In genomic region chr1:89621014-89621791, GRCm38 (mm10) we compare ENCODE assay signal across 15 mouse cellular contexts.
DNase-seq lines count a peak whose midpoint lies in the region; ATAC-seq and TF ChIP-seq lines count a peak whose summit lies in the region.
"Had no signal": no experiment of that assay in that cellular context is flagged by ENCODE, and none has a peak within 500 bp of the region (broad histone marks: within the 10 kb centered on the region; RNA-seq: fewer than 3 reads in every experiment).

No protein-coding gene starts in this region.

- H3K27ac ChIP-seq in heart, postnatal 0 days (ENCODE audit: low read depth), result peak overlapping the region; percentile 90
- H3K27ac ChIP-seq in brown adipose tissue, adult 24 weeks (replicated peaks; ENCODE audit: low read depth, low read length), result peak overlapping the region; percentile 31; the same call in 1 of the 2 replicates
- H3K27ac ChIP-seq in limb, embryonic 15.5 days, result peak overlapping the region; percentile 68
- H3K27ac ChIP-seq in liver, embryonic 12.5 days, result no peak overlapping the region
- H3K27ac ChIP-seq: hindbrain, embryonic 13.5 days; intestine, embryonic 15.5 days; liver, embryonic 15.5 days; midbrain, embryonic 10.5 days; neural tube, embryonic 13.5 days had no signal

- peaks cover 70% of the 10 kb centered on the region for H3K4me1 ChIP-seq in heart, postnatal 0 days (ENCODE audit: control insufficient read depth, insufficient read depth)
- H3K4me1 ChIP-seq in brown adipose tissue, adult 24 weeks (ENCODE audit: control insufficient read depth, insufficient read depth, insufficient read length, low read length), result peaks cover 32% of the 10 kb centered on the region
- H3K4me1 ChIP-seq in limb, embryonic 15.5 days, result peaks cover 39% of the 10 kb centered on the region
- H3K4me1 ChIP-seq in liver, embryonic 12.5 days, result no peaks in the 10 kb centered on the region
- H3K4me1 ChIP-seq: liver, embryonic 15.5 days had no signal

- H3K4me3 ChIP-seq in heart, postnatal 0 days (ENCODE audit: low read depth, low read length), result no peak overlapping the region
- no peak overlapping the region for H3K4me3 ChIP-seq in brown adipose tissue, adult 24 weeks (ENCODE audit: insufficient read depth, low read depth, low read length)
- no peak overlapping the region for H3K4me3 ChIP-seq in limb, embryonic 15.5 days
- H3K4me3 ChIP-seq in liver, embryonic 12.5 days, result no peak overlapping the region
- H3K4me3 ChIP-seq: embryonic facial prominence, embryonic 15.5 days; hindbrain, embryonic 13.5 days; intestine, embryonic 15.5 days; liver, embryonic 15.5 days; midbrain, embryonic 10.5 days; neural tube, embryonic 13.5 days had no signal

- peak; percentile 50 for DNase-seq in adrenal gland, postnatal 14 days
- DNase-seq in adrenal gland, adult 18-20 months (ENCODE audit: low spot score in 2 of 2), result no peak
- no peak for DNase-seq in heart, postnatal 0 days (ENCODE audit: low spot score)
- DNase-seq in heart, postnatal 4 days, result no peak
- DNase-seq: right cerebral cortex, postnatal 25 days; thymus, postnatal 25 days had no signal

- no peaks in the 10 kb centered on the region for H3K9me3 ChIP-seq in heart, postnatal 0 days (replicated peaks; ENCODE audit: control insufficient read depth, low read length)
- H3K9me3 ChIP-seq in limb, embryonic 15.5 days, result no peaks in the 10 kb centered on the region
- H3K9me3 ChIP-seq in liver, embryonic 12.5 days (replicated peaks), result no peaks in the 10 kb centered on the region
- H3K9me3 ChIP-seq: embryonic facial prominence, embryonic 15.5 days; hindbrain, embryonic 13.5 days; intestine, embryonic 15.5 days; liver, embryonic 15.5 days; midbrain, embryonic 10.5 days; neural tube, embryonic 13.5 days had no signal

- TF ChIP-seq CTCF in heart, postnatal 0 days (IDR thresholded peaks at IDR 0.05; ENCODE audit: low read depth), result no peak

- WGBS in heart, postnatal 0 days, result 65% methylated on average over 8 of the region's 8 CpGs
- WGBS in limb, embryonic 15.5 days, result 30% methylated on average over 8 of the region's 8 CpGs
- 45% methylated on average over 8 of the region's 8 CpGs for WGBS in liver, embryonic 12.5 days (ENCODE audit: insufficient replicate concordance)

- no peaks in the 10 kb centered on the region for H3K27me3 ChIP-seq in heart, postnatal 0 days (ENCODE audit: control insufficient read depth, insufficient read depth, low read length)
- H3K27me3 ChIP-seq in limb, embryonic 15.5 days, result no peaks in the 10 kb centered on the region
- no peaks in the 10 kb centered on the region for H3K27me3 ChIP-seq in liver, embryonic 12.5 days (replicated peaks)
- H3K27me3 ChIP-seq: embryonic facial prominence, embryonic 15.5 days; hindbrain, embryonic 13.5 days; intestine, embryonic 15.5 days; liver, embryonic 15.5 days; neural tube, embryonic 13.5 days had no signal

- ATAC-seq in heart, postnatal 0 days (ENCODE audit: insufficient read depth, low read depth), result no peak
- ATAC-seq in limb, embryonic 15.5 days (ENCODE audit: insufficient number of reproducible peaks, low FRiP score, low TSS enrichment, low read depth), result no peak
- no peak for ATAC-seq in liver, embryonic 12.5 days
- ATAC-seq: intestine, embryonic 15.5 days had no signal

- no peak for TF ChIP-seq EP300 in heart, postnatal 0 days (IDR thresholded peaks at IDR 0.05; ENCODE audit: low read depth)

- no peak overlapping the region for H3K4me2 ChIP-seq in heart, postnatal 0 days (ENCODE audit: low read depth, low read length)
- H3K4me2 ChIP-seq in limb, embryonic 15.5 days, result no peak overlapping the region
- H3K4me2 ChIP-seq in liver, embryonic 12.5 days, result no peak overlapping the region
- H3K4me2 ChIP-seq: embryonic facial prominence, embryonic 15.5 days; hindbrain, embryonic 13.5 days; intestine, embryonic 15.5 days; liver, embryonic 15.5 days; neural tube, embryonic 13.5 days had no signal

- no peaks in the 10 kb centered on the region for H3K36me3 ChIP-seq in heart, postnatal 0 days (replicated peaks; ENCODE audit: control insufficient read depth, insufficient read depth, low read length)
- no peaks in the 10 kb centered on the region for H3K36me3 ChIP-seq in limb, embryonic 15.5 days
- no peaks in the 10 kb centered on the region for H3K36me3 ChIP-seq in liver, embryonic 12.5 days
- H3K36me3 ChIP-seq: embryonic facial prominence, embryonic 15.5 days; intestine, embryonic 15.5 days; liver, embryonic 15.5 days had no signal

- no peak overlapping the region for H3K9ac ChIP-seq in heart, postnatal 0 days (replicated peaks; ENCODE audit: low read depth, low read length)
- H3K9ac ChIP-seq in limb, embryonic 15.5 days, result no peak overlapping the region
- H3K9ac ChIP-seq in liver, embryonic 12.5 days, result no peak overlapping the region
- H3K9ac ChIP-seq: embryonic facial prominence, embryonic 15.5 days; hindbrain, embryonic 13.5 days; intestine, embryonic 15.5 days; liver, embryonic 15.5 days; neural tube, embryonic 13.5 days had no signal
